17 mouse cellular contexts compared by ENCODE assay signal in genomic region chr13:88554504-88554903, GRCm38 (mm10).
DNase-seq lines count a peak whose midpoint lies in the region; ATAC-seq and TF ChIP-seq lines count a peak whose summit lies in the region.
"Had no signal": no experiment of that assay in that cellular context is flagged by ENCODE, and none has a peak within 500 bp of the region (broad histone marks: within the 10 kb centered on the region; RNA-seq: fewer than 3 reads in every experiment).

No protein-coding gene starts in this region.

- TF ChIP-seq CTCF in hindbrain, postnatal 0 days (IDR thresholded peaks at IDR 0.05; ENCODE audit: low read depth) = no peak
- TF ChIP-seq CTCF in layer of hippocampus, adult 2 months (conservative IDR thresholded peaks at IDR 0.05) = no peak

- H3K27me3 ChIP-seq in hindbrain, postnatal 0 days (ENCODE audit: insufficient read depth, low read length) = no peaks in the 10 kb centered on the region
- H3K27me3 ChIP-seq in hindbrain, embryonic 14.5 days (ENCODE audit: control insufficient read depth, insufficient read depth, low read length) = no peaks in the 10 kb centered on the region
- H3K27me3 ChIP-seq: heart, embryonic 15.5 days; neural tube, embryonic 12.5 days had no signal

- no peak overlapping the region for H3K27ac ChIP-seq in hindbrain, postnatal 0 days
- H3K27ac ChIP-seq in hindbrain, embryonic 14.5 days = no peak overlapping the region
- no peak overlapping the region for H3K27ac ChIP-seq in layer of hippocampus, adult 2 months
- H3K27ac ChIP-seq: heart, embryonic 15.5 days; limb, embryonic 10.5 days; liver, embryonic 14.5 days; neural tube, embryonic 12.5 days had no signal

- no peaks in the 10 kb centered on the region for H3K36me3 ChIP-seq in hindbrain, postnatal 0 days (ENCODE audit: insufficient read depth, low read length)
- no peaks in the 10 kb centered on the region for H3K36me3 ChIP-seq in hindbrain, embryonic 14.5 days (replicated peaks; ENCODE audit: control insufficient read depth, insufficient read depth)
- H3K36me3 ChIP-seq: heart, embryonic 15.5 days; limb, embryonic 10.5 days; neural tube, embryonic 12.5 days had no signal

- no peak overlapping the region for H3K4me2 ChIP-seq in hindbrain, postnatal 0 days (ENCODE audit: low read depth, low read length)
- no peak overlapping the region for H3K4me2 ChIP-seq in hindbrain, embryonic 14.5 days (replicated peaks)
- H3K4me2 ChIP-seq: heart, embryonic 15.5 days; neural tube, embryonic 12.5 days had no signal

- H3K9ac ChIP-seq in hindbrain, postnatal 0 days (replicated peaks; ENCODE audit: low read length) = no peak overlapping the region
- H3K9ac ChIP-seq in hindbrain, embryonic 14.5 days = no peak overlapping the region
- H3K9ac ChIP-seq: heart, embryonic 15.5 days; liver, embryonic 14.5 days; neural tube, embryonic 12.5 days had no signal

- H3K9me3 ChIP-seq in hindbrain, postnatal 0 days (ENCODE audit: low read length) = no peaks in the 10 kb centered on the region
- H3K9me3 ChIP-seq in hindbrain, embryonic 14.5 days (ENCODE audit: control insufficient read depth, low read length) = no peaks in the 10 kb centered on the region
- H3K9me3 ChIP-seq: heart, embryonic 15.5 days; limb, embryonic 10.5 days; neural tube, embryonic 12.5 days had no signal

- peak; percentile 74 for DNase-seq in hindbrain, postnatal 0 days (ENCODE audit: low spot score)
- DNase-seq in hindbrain, embryonic 14.5 days (ENCODE audit: low spot score) = no peak
- peak; percentile 74 for DNase-seq in brain, embryonic 18.5 days (ENCODE audit: low read depth, low spot score)
- DNase-seq in layer of hippocampus, adult 2 months (ENCODE audit: low spot score in 2 of 2) = peak; percentile 63 to 67
- peak; percentile 51 for DNase-seq in left cerebral cortex, postnatal 4 days
- DNase-seq in urinary bladder, postnatal 10 days (ENCODE audit: low spot score) = no peak
- no peak for DNase-seq in embryo, embryonic 11 days
- DNase-seq: gastrocnemius, postnatal 25 days; lung, postnatal 4 days; midbrain, embryonic 14.5 days; thymus, postnatal 25 days had no signal

- intact Hi-C loops in left cerebral cortex, postnatal 4 days (cut with DNase I) = no loop called here

- H3K4me1 ChIP-seq in hindbrain, postnatal 0 days (ENCODE audit: insufficient read depth, low read length) = no peaks in the 10 kb centered on the region
- no peaks in the 10 kb centered on the region for H3K4me1 ChIP-seq in hindbrain, embryonic 14.5 days (replicated peaks; ENCODE audit: control insufficient read depth, insufficient read depth, low read length)
- H3K4me1 ChIP-seq: heart, embryonic 15.5 days; limb, embryonic 10.5 days; neural tube, embryonic 12.5 days had no signal

- H3K4me3 ChIP-seq in hindbrain, postnatal 0 days (ENCODE audit: low read length) = no peak overlapping the region
- no peak overlapping the region for H3K4me3 ChIP-seq in hindbrain, embryonic 14.5 days (replicated peaks; ENCODE audit: low read length)
- H3K4me3 ChIP-seq in layer of hippocampus, adult 2 months = no peak overlapping the region
- H3K4me3 ChIP-seq: erythroblast, embryonic 14.5 days; heart, embryonic 15.5 days; limb, embryonic 10.5 days; neural tube, embryonic 12.5 days had no signal

- ATAC-seq in hindbrain, postnatal 0 days = peak; percentile 86
- no peak for ATAC-seq in hindbrain, embryonic 14.5 days (ENCODE audit: low FRiP score)
- ATAC-seq in granulocyte monocyte progenitor cell, adult 5-6 weeks (replicated peaks; ENCODE audit: poor library complexity, severe bottlenecking) = no peak

- 32% methylated on average over 2 of the region's 2 CpGs for WGBS in hindbrain, postnatal 0 days
- WGBS in hindbrain, embryonic 14.5 days = 51% methylated on average over 2 of the region's 2 CpGs

Comparison
In these comparisons a context has a peak if more than half of its experiments do, and no peak if none do; other contexts are left out.
1. DNase-seq: peak in hindbrain, postnatal 0 days (single experiment), brain, embryonic 18.5 days (single experiment), layer of hippocampus, adult 2 months (2 of 2) and left cerebral cortex, postnatal 4 days (single experiment); none in hindbrain, embryonic 14.5 days (single experiment), urinary bladder, postnatal 10 days (single experiment) and embryo, embryonic 11 days (single experiment).